Comparison of ENCODE assay signal across 9 mouse cellular contexts in genomic region chr9:121329181-121329580, GRCm38 (mm10). TPM values are rescaled to one million over a fixed set of nuclear protein-coding genes. Genes with fewer than 3 reads are reported as not detected.
A peak's percentile ranks its signal among the peaks of the same experiment; 100 is the strongest.
DNase-seq lines count a peak whose midpoint lies in the region; ATAC-seq and TF ChIP-seq lines count a peak whose summit lies in the region.
"Had no signal": no experiment of that assay in that cellular context is flagged by ENCODE, and none has a peak within 500 bp of the region (broad histone marks: within the 10 kb centered on the region; RNA-seq: fewer than 3 reads in every experiment).

No protein-coding gene starts in this region.

- no peak for ATAC-seq in forebrain, embryonic 12.5 days (ENCODE audit: low FRiP score)
- ATAC-seq in forebrain, postnatal 0 days: no peak
- ATAC-seq in lung, postnatal 0 days: peak; percentile 59
- ATAC-seq in activated CD4-positive, CD25-positive, alpha-beta regulatory T cell, adult 4 months: no peak
- no peak for ATAC-seq in granulocyte monocyte progenitor cell, adult 5-6 weeks (replicated peaks; ENCODE audit: poor library complexity, severe bottlenecking)

- WGBS in forebrain, embryonic 12.5 days: 79% methylated on average over 8 of the region's 8 CpGs
- WGBS in forebrain, postnatal 0 days: 71% methylated on average over 8 of the region's 8 CpGs
- 39% methylated on average over 8 of the region's 8 CpGs for WGBS in lung, postnatal 0 days

- TF ChIP-seq CTCF in forebrain, postnatal 0 days (IDR thresholded peaks at IDR 0.05; ENCODE audit: low read depth): no peak
- TF ChIP-seq CTCF in lung, postnatal 0 days (IDR thresholded peaks at IDR 0.05): no peak

- H3K4me1 ChIP-seq in forebrain, embryonic 12.5 days: peaks cover 43% of the 10 kb centered on the region
- peaks cover 21% of the 10 kb centered on the region for H3K4me1 ChIP-seq in forebrain, postnatal 0 days (ENCODE audit: insufficient read depth)
- H3K4me1 ChIP-seq in lung, postnatal 0 days (ENCODE audit: insufficient read depth, low read depth, low read length): peaks cover 10% of the 10 kb centered on the region

- no peak overlapping the region; the same call in 1 of the 2 replicates for H3K9ac ChIP-seq in forebrain, embryonic 12.5 days
- no peak overlapping the region for H3K9ac ChIP-seq in forebrain, postnatal 0 days
- no peak overlapping the region for H3K9ac ChIP-seq in lung, postnatal 0 days (replicated peaks; ENCODE audit: low read depth)

- no peak overlapping the region for H3K4me2 ChIP-seq in forebrain, embryonic 12.5 days
- H3K4me2 ChIP-seq in forebrain, postnatal 0 days (ENCODE audit: low read depth): no peak overlapping the region
- no peak overlapping the region for H3K4me2 ChIP-seq in lung, postnatal 0 days (replicated peaks; ENCODE audit: low read depth, low read length)

- TF ChIP-seq EP300 in lung, postnatal 0 days (IDR thresholded peaks at IDR 0.05): no peak

- DNase-seq in forebrain, postnatal 0 days: no peak
- DNase-seq in urinary bladder, postnatal 14 days (ENCODE audit: low spot score): peak; percentile 31
- no peak for DNase-seq in urinary bladder, adult 18-20 months (ENCODE audit: low spot score in 2 of 2)
- peak; percentile 50 for DNase-seq in lung, postnatal 0 days (ENCODE audit: low spot score)
- DNase-seq in ovary, postnatal 10 days (ENCODE audit: low spot score): no peak
- DNase-seq: left cerebral cortex, postnatal 4 days had no signal

- H3K27me3 ChIP-seq in forebrain, embryonic 12.5 days: no peaks in the 10 kb centered on the region
- no peaks in the 10 kb centered on the region for H3K27me3 ChIP-seq in forebrain, postnatal 0 days (ENCODE audit: insufficient read depth, low read length)
- no peaks in the 10 kb centered on the region for H3K27me3 ChIP-seq in lung, postnatal 0 days (replicated peaks; ENCODE audit: insufficient read depth, low read length)

- H3K36me3 ChIP-seq in forebrain, embryonic 12.5 days (replicated peaks): peaks cover 5% of the 10 kb centered on the region; the same call in 1 of the 2 replicates
- H3K36me3 ChIP-seq in forebrain, postnatal 0 days (ENCODE audit: insufficient read depth): no peaks in the 10 kb centered on the region
- no peaks in the 10 kb centered on the region for H3K36me3 ChIP-seq in lung, postnatal 0 days (ENCODE audit: insufficient read depth, low read length)

- H3K4me3 ChIP-seq in forebrain, embryonic 12.5 days (replicated peaks): no peak overlapping the region
- no peak overlapping the region for H3K4me3 ChIP-seq in forebrain, postnatal 0 days (ENCODE audit: low read depth, low read length)
- H3K4me3 ChIP-seq in lung, postnatal 0 days (ENCODE audit: low read depth, low read length): no peak overlapping the region

- peak overlapping the region; percentile 50; the same call in 1 of the 2 replicates for H3K27ac ChIP-seq in forebrain, embryonic 12.5 days
- no peak overlapping the region for H3K27ac ChIP-seq in forebrain, postnatal 0 days (ENCODE audit: low read depth, low read length)
- peak overlapping the region; percentile 45; the same call in 1 of the 2 replicates for H3K27ac ChIP-seq in lung, postnatal 0 days (ENCODE audit: low read length)

- H3K9me3 ChIP-seq in forebrain, embryonic 12.5 days: no peaks in the 10 kb centered on the region
- no peaks in the 10 kb centered on the region for H3K9me3 ChIP-seq in forebrain, postnatal 0 days (ENCODE audit: low read length)
- no peaks in the 10 kb centered on the region for H3K9me3 ChIP-seq in lung, postnatal 0 days (ENCODE audit: low read length)

RNA-seq across cellular contexts. Expression of gene Trak1, which starts 31.9 kb away (rescaled TPM):
- polyA plus RNA-seq in forebrain, embryonic 12.5 days (2016; fragmentation: Nextera tagmentation; extraction: Ambion mirVana): 41.2 and 45.3 TPM in 2 replicates
- 115 and 116 TPM in 2 replicates for total RNA-seq in forebrain, postnatal 0 days (2014; rRNA removed)
- 46.2 and 61.8 TPM in 2 replicates for polyA plus RNA-seq in forebrain, postnatal 0 days (2015; fragmentation: Nextera tagmentation; extraction: Ambion mirVana)
- 27.1 and 28.6 TPM in 2 replicates for polyA plus RNA-seq in lung, postnatal 0 days (2015; fragmentation: Nextera tagmentation; extraction: Ambion mirVana)
- 10 to 100 TPM in 1 of 2 experiments, 1 to 10 TPM in 1; 9.4 to 11.2 TPM for polyA plus RNA-seq in activated CD4-positive, CD25-positive, alpha-beta regulatory T cell, adult 4 months (2017; shearing (Covaris generic))
- total RNA-seq in granulocyte monocyte progenitor cell, adult 5-6 weeks (2014; fragmentation: Nextera tagmentation): 29.7 and 42.5 TPM in 2 replicates
- total RNA-seq in granulocyte monocyte progenitor cell, adult 5-6 weeks (2017): 15.9 and 25.3 TPM in 2 replicates

RNA-seq across cellular contexts. Expression of gene Ulk4, which starts 52.2 kb away (rescaled TPM):
- 179 and 182 TPM in 2 replicates for polyA plus RNA-seq in forebrain, embryonic 12.5 days (2016; fragmentation: Nextera tagmentation; extraction: Ambion mirVana)
- 5.5 and 13.3 TPM in 2 replicates for total RNA-seq in forebrain, postnatal 0 days (2014; rRNA removed)
- 104 and 105 TPM in 2 replicates for polyA plus RNA-seq in forebrain, postnatal 0 days (2015; fragmentation: Nextera tagmentation; extraction: Ambion mirVana)
- 117 and 122 TPM in 2 replicates for polyA plus RNA-seq in lung, postnatal 0 days (2015; fragmentation: Nextera tagmentation; extraction: Ambion mirVana)
- 1 to 10 TPM in 1 of 2 experiments, under 1 TPM in 1; 0.25 to 2.8 TPM for polyA plus RNA-seq in activated CD4-positive, CD25-positive, alpha-beta regulatory T cell, adult 4 months (2017; shearing (Covaris generic))
- total RNA-seq in granulocyte monocyte progenitor cell, adult 5-6 weeks (2014; fragmentation: Nextera tagmentation): 1.4 TPM in 1 of 2 replicates, not detected in the other
- 2.6 and 3.2 TPM in 2 replicates for total RNA-seq in granulocyte monocyte progenitor cell, adult 5-6 weeks (2017)

Comparison
In these comparisons a context has a peak if more than half of its experiments do, and no peak if none do; other contexts are left out.
1. DNase-seq: peak in urinary bladder, postnatal 14 days (single experiment) and lung, postnatal 0 days (single experiment); none in forebrain, postnatal 0 days (single experiment), urinary bladder, adult 18-20 months (0 of 2) and ovary, postnatal 10 days (single experiment).
2. RNA of gene Ulk4, which starts 52.2 kb away (polyA plus RNA-seq): 179 to 182 TPM in forebrain, embryonic 12.5 days, 117 to 122 TPM in lung, postnatal 0 days and 104 to 105 TPM in forebrain, postnatal 0 days; 0.25 to 2.8 TPM in activated CD4-positive, CD25-positive, alpha-beta regulatory T cell, adult 4 months; every median in the first group is over 10 times any median in the second.